Mouse (Mus musculus) stomach, embryonic 14.5 days (tissue): ENCODE measurements around the gene Mob3b. TPM values are rescaled to one million over a fixed set of nuclear protein-coding genes. Genes with fewer than 3 reads are reported as not detected.

Experiments
- ATAC-seq: fragments of 200-750 bp; cut with Nextera tagmentation; 2 replicates; pipeline ENCODE4 v1.8.0; 2017; ENCODE audit warnings: low read depth, moderate TSS enrichment; ENCODE audit not compliant: insufficient number of reproducible peaks, insufficient read depth, low FRiP score
- H3K27ac ChIP-seq: fragments of 300-500 bp; sonication (generic); 2 replicates; pipeline ENCODE4 v1.5.1; 2014; ENCODE audit warnings: mild to moderate bottlenecking, low read length, moderate library complexity, mixed read lengths
- H3K27me3 ChIP-seq: fragments of 300-500 bp; sonication (generic); 2 replicates; pipeline ENCODE4 v1.6.1; 2014; ENCODE audit warnings: low read length, control low read depth, mixed read lengths; ENCODE audit not compliant: control insufficient read depth, insufficient read depth
- H3K36me3 ChIP-seq: fragments of 300-500 bp; sonication (generic); 2 replicates; pipeline ENCODE4 v1.6.1; 2014; ENCODE audit warnings: mild to moderate bottlenecking, control low read depth, low read length, moderate library complexity, mixed read lengths; ENCODE audit not compliant: control insufficient read depth, insufficient read depth
- H3K4me1 ChIP-seq: fragments of 300-500 bp; sonication (generic); 2 replicates; pipeline ENCODE4 v1.6.1; 2014; ENCODE audit warnings: low read length, control low read depth, mixed read lengths; ENCODE audit not compliant: control insufficient read depth, insufficient read depth
- H3K4me2 ChIP-seq: fragments of 300-500 bp; sonication (generic); replicated peaks from 2 replicates; pipeline ENCODE4 v1.6.1; 2014; ENCODE audit warnings: low read depth, low read length, control low read depth
- H3K4me3 ChIP-seq: fragments of 300-500 bp; sonication (generic); 2 replicates; pipeline ENCODE4 v1.5.1; 2014; ENCODE audit warnings: low read depth, low read length, control low read depth
- H3K9ac ChIP-seq: fragments of 300-500 bp; sonication (generic); replicated peaks from 2 replicates; pipeline ENCODE4 v1.6.1; 2014; ENCODE audit warnings: low read depth, mild to moderate bottlenecking, control low read depth, low read length, moderate library complexity, mixed read lengths
- H3K9me3 ChIP-seq: fragments of 300-500 bp; sonication (generic); 2 replicates; pipeline ENCODE4 v1.6.1; 2016; ENCODE audit warnings: low read depth, low read length, control low read depth; ENCODE audit not compliant: control insufficient read depth
- WGBS: fragments of 180-500 bp; shearing (Covaris S2); extraction: QIAGEN DNeasy Blood & Tissue Kit; methylation state at CpG from one replicate; pipeline ENCODE4 v1.1.7; 2014; 5-methylcytosine and 5-hydroxymethylcytosine counted together
- polyA plus RNA-seq: library from polyadenylated mRNA; unstranded; fragments of >200 nt; fragmentation: Nextera tagmentation; extraction: Ambion mirVana; gene quantifications from 2 replicates; pipeline ENCODE4 v1.2.1, GENCODE M21; 2014

Gene Mob3b
- polyA plus RNA-seq, 1 experiment from 2014 or later: 23.6 TPM

DNA sequence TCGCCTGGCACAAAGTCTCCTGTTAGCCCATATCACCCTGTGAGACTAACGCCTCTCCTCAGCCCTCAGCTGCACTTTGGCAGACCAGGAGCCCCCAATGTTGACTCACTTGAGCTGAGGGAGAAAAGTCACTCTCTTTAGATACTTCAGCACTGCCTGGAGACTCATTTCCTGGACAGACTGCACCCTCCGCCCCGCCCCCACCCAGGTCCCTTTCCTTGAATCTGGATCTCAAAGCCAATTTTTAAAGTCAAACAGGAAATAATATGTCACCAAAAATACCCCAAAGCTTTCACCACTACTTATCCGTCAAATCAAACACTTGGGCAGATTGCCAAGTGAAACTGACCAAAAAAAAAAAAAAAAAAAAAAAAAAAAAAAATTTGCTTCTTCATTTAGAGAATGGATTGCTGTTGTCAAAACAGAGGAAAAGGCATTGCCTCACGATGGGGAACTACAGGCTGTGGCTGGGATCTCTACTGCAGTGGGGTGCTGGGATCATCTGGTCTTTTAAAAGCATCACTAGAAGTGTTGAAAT lies 26.8 kb downstream of the Mob3b start:
- ATAC-seq: peak; percentile 34; the same call in 1 of the 2 replicates

DNA sequence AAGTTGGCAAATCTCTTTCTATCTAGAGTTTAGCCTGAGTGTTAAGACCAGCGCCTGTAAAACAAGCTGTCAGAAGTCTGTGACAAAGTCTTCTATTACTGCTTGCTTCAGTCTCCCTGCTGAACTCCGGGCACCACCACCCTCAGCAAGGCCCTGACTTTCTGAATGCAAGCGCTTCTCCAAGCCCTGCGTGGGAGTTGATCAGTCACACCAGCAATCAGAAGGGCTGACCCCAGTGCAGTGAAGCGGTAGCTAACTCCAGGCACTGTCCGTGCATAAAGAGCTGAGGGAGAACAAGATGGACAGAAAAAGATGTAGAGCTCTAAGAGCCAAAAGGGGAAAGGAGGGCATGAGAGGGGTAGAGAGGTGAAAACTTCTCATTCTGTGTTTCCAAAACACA lies 29.5 kb downstream of the Mob3b start:
- Histone ChIP-seq H3K27me3 (no peaks in the 10 kb centered on the region), H3K4me3 (no peak overlapping the region), H3K4me2 (no peak overlapping the region), H3K9ac (no peak overlapping the region), H3K27ac (no peak overlapping the region), H3K36me3 (no peaks in the 10 kb centered on the region), H3K9me3 (no peaks in the 10 kb centered on the region), H3K4me1 (peaks cover 37% of the 10 kb centered on the region)
- WGBS: 48% methylated on average over 6 of the region's 6 CpGs
- ATAC-seq: no peak

More for the DNA sequence above, 26.8 kb downstream of the Mob3b start:
- Histone ChIP-seq H3K27ac (peak overlapping the region; percentile 44; the same call in 1 of the 2 replicates), H3K27me3 (no peaks in the 10 kb centered on the region), H3K4me3 (no peak overlapping the region), H3K36me3 (no peaks in the 10 kb centered on the region), H3K9me3 (no peaks in the 10 kb centered on the region), H3K4me2 (no peak overlapping the region), H3K4me1 (peaks cover 27% of the 10 kb centered on the region), H3K9ac (no peak overlapping the region)
- 36% methylated on average over 6 of the region's 6 CpGs for WGBS

DNA sequence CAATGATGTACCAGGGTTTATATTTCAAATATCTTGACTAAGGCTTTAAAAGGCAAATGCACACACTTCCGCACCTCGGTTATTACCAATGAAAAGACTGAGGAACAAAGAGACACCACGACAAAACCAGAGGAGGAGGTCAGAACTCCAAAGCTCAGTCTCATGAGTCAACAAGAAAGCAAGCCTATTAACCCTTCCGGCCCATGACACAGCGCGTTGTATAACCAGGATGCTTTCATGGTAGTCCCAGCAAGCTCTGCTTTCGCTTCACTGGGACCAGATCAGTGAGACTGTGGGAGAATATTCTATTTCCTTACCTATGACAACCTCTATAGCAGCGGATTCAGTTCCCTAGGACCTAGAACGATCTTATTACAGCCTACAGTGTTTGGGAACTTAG lies 30.5 kb downstream of the Mob3b start:
- no peaks in the 10 kb centered on the region for H3K27me3 ChIP-seq
- no peaks in the 10 kb centered on the region for H3K36me3 ChIP-seq
- H3K27ac ChIP-seq: no peak overlapping the region
- 71% methylated on average over 9 of the region's 9 CpGs for WGBS
- no peaks in the 10 kb centered on the region for H3K9me3 ChIP-seq
- H3K9ac ChIP-seq: no peak overlapping the region
- no peak for ATAC-seq
- peaks cover 46% of the 10 kb centered on the region for H3K4me1 ChIP-seq
- H3K4me2 ChIP-seq: no peak overlapping the region
- H3K4me3 ChIP-seq: no peak overlapping the region

DNA sequence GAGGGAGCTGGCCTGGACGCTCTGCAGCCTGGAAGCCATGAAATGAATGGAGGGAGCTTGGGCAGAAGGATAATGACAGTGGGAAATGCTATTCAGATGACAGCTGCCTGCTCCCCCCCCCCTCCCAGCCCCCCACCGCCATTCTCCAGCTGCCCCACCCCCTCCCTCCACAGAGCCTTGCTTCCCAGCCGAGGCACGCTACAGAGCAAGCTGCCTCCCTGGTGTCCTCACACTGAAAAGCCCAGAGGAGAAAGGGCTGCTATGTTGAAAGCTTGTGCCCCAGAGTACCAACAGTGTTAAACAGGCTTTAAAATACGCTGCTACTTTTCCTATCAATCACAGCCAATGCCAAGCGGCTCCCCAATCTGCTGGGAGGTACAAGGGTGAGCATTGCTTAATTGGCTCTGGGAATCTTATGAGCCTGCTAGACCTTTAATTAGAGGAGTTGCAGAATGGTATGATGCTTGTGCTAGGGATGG lies 31.9 kb downstream of the Mob3b start:
- H3K4me1 ChIP-seq: peaks cover 54% of the 10 kb centered on the region
- 6% methylated on average over 6 of the region's 6 CpGs for WGBS
- ATAC-seq: 0 out of 2 replicates have a peak, but pooled peaks have one; percentile 43

DNA sequence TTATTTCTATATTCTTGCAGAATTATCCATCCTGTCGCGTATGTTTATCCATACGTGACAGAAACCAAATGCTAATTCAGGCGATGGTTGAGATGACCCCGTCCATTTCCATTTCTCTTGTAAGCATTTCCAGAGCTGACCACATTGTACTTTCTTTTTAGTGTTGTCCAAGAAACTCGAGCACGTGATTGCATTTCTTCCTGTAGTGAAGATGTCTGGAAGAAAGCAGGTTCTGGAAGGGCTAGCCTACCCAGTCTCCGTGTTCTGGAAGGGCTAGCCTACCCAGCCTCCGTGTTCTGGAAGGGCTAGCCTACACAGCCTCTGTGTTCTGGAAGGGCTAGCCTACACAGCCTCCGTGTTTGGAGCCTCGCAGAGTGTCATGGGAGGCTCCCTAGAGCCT lies 33.3 kb downstream of the Mob3b start:
- ATAC-seq: 0 out of 2 replicates have a peak, but pooled peaks have one; percentile 2
- H3K4me1 ChIP-seq: peaks cover 51% of the 10 kb centered on the region
- H3K4me3 ChIP-seq: no peak overlapping the region
- H3K9ac ChIP-seq: no peak overlapping the region
- no peaks in the 10 kb centered on the region for H3K9me3 ChIP-seq
- 49% methylated on average over 11 of the region's 11 CpGs for WGBS
- peak overlapping the region; percentile 81 for H3K27ac ChIP-seq
- no peak overlapping the region; the same call in 1 of the 2 replicates for H3K4me2 ChIP-seq
- H3K36me3 ChIP-seq: no peaks in the 10 kb centered on the region
- no peaks in the 10 kb centered on the region for H3K27me3 ChIP-seq

More for the DNA sequence above, 31.9 kb downstream of the Mob3b start:
- H3K27ac ChIP-seq: peak overlapping the region; percentile 61; the same call in 1 of the 2 replicates
- H3K27me3 ChIP-seq: no peaks in the 10 kb centered on the region
- H3K9me3 ChIP-seq: no peaks in the 10 kb centered on the region
- H3K36me3 ChIP-seq: no peaks in the 10 kb centered on the region
- peak overlapping the region; percentile 7; the same call in 1 of the 2 replicates for H3K4me2 ChIP-seq
- H3K9ac ChIP-seq: no peak overlapping the region
- H3K4me3 ChIP-seq: no peak overlapping the region

DNA sequence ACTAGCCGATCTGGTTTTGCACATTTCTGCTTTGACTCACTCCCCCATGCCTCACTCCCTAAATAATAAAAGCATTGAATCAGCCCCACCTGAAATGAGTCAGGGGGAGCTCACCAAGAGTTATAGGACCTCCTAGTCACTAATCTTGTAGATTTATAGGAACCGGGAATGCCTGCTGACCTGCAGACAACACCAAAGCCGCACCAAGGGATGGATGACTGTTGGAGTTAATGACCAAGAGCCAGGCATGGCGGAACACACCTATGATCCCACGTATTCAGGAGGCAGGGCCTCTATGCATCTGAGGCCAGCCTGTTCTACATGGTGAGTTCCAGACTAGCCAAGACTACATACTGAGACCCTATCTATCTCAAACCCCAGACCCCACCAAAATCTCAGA lies 34.2 kb downstream of the Mob3b start:
- WGBS: 53% methylated on average over 5 of the region's 5 CpGs
- Histone ChIP-seq H3K4me2 (0 out of 2 replicates have a peak overlapping the region, but pooled peaks have one; percentile 10), H3K36me3 (no peaks in the 10 kb centered on the region), H3K27ac (peak overlapping the region; percentile 81), H3K9ac (no peak overlapping the region), H3K4me3 (no peak overlapping the region), H3K27me3 (no peaks in the 10 kb centered on the region), H3K4me1 (peaks cover 52% of the 10 kb centered on the region), H3K9me3 (no peaks in the 10 kb centered on the region)
- ATAC-seq: 0 out of 2 replicates have a peak, but pooled peaks have one; percentile 3

DNA sequence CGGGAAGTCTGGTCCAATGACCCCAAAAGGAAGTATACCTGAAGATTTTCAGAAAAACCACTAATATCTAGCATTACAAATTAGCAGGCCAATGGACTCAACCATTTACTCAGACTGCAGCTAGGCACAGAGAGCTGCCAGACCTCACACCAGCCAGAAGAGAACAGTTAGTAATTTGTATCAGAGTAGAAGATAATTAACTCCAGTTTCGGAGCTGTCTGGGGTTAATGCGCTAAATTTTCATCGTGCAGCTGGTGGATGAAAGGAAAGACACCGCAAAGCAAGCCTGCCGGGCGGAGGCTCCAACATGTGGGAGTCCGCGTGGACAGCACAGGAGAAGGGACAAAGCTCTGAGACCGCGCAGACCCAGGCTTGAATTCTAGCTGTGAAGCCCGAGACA lies 36.2 kb downstream of the Mob3b start:
- H3K9me3 ChIP-seq: no peaks in the 10 kb centered on the region
- H3K4me2 ChIP-seq: no peak overlapping the region
- H3K27ac ChIP-seq: no peak overlapping the region
- H3K36me3 ChIP-seq: no peaks in the 10 kb centered on the region
- H3K9ac ChIP-seq: no peak overlapping the region
- H3K4me3 ChIP-seq: no peak overlapping the region
- peaks cover 46% of the 10 kb centered on the region for H3K4me1 ChIP-seq
- no peaks in the 10 kb centered on the region for H3K27me3 ChIP-seq
- no peak for ATAC-seq
- 55% methylated on average over 12 of the region's 12 CpGs for WGBS

DNA sequence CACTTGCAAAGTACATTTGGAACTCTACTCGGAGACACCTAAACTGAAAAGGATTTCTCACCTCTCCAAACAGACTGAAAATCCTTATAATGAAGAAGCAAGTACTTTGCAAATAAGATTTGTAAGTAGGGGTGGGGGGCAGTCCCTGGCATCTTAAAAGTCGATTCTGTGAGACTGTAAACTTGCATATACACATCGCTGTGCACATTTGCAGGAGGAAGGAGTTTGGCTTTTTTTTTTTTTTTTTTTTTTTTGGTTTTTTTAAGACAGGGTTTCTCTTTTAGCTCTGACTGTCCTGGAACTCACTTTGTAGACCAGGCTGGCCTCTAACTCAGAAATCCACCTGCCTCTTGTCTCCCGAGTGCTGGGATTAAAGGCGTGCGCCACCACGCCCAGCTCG lies 36.7 kb downstream of the Mob3b start:
- WGBS: 77% methylated on average over 8 of the region's 8 CpGs
- H3K9ac ChIP-seq: no peak overlapping the region
- H3K4me3 ChIP-seq: no peak overlapping the region
- no peak for ATAC-seq
- no peaks in the 10 kb centered on the region for H3K9me3 ChIP-seq
- H3K36me3 ChIP-seq: no peaks in the 10 kb centered on the region
- H3K4me2 ChIP-seq: no peak overlapping the region
- H3K27ac ChIP-seq: no peak overlapping the region
- H3K4me1 ChIP-seq: peaks cover 45% of the 10 kb centered on the region
- no peaks in the 10 kb centered on the region for H3K27me3 ChIP-seq

DNA sequence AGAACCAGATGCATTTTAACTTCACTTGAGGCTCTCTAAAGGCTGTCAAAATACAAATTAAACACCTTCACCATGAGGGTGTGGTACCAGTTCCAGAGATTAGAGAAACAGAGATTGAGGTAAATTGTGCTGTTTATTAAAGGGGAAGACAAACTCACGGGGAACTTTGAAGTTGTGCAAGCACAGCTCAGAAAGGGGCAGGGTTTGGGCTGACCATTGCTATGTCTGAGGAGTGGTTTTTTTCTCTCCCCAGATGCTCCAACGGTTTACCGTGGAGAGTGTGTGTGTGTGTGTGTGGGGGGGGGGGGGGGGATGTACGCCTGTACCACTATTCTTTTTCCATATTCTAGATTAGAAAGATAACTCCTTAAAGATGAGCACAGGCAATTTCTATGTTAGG lies 37.1 kb downstream of the Mob3b start:
- H3K36me3 ChIP-seq: no peaks in the 10 kb centered on the region
- no peaks in the 10 kb centered on the region for H3K9me3 ChIP-seq
- H3K9ac ChIP-seq: no peak overlapping the region
- H3K27ac ChIP-seq: no peak overlapping the region
- ATAC-seq: no peak
- no peak overlapping the region for H3K4me2 ChIP-seq
- 51% methylated on average over 4 of the region's 4 CpGs for WGBS
- H3K27me3 ChIP-seq: no peaks in the 10 kb centered on the region
- H3K4me3 ChIP-seq: no peak overlapping the region
- peaks cover 40% of the 10 kb centered on the region for H3K4me1 ChIP-seq
